Mouse (Mus musculus) embryonic facial prominence, embryonic 11.5 days (tissue): Measurements from ENCODE around the gene Lmx1b. TPM values are rescaled to one million over a fixed set of nuclear protein-coding genes. Genes with fewer than 3 reads are reported as not detected.

Source experiments
- ATAC-seq: fragments of 200-750 bp; cut with Nextera tagmentation; replicated peaks from 2 replicates; pipeline ENCODE4 v1.8.0; 2017; ENCODE audit warnings: low read depth; ENCODE audit not compliant: insufficient number of reproducible peaks, low FRiP score, low TSS enrichment
- DNase-seq: peaks from one replicate; pipeline ENCODE4 v3.0.0-alpha.2; 2015; ENCODE audit warnings: low spot score
- H3K27ac ChIP-seq: fragments of 300-500 bp; sonication (generic); replicated peaks from 2 replicates; pipeline ENCODE4 v1.5.1; 2014; ENCODE audit warnings: mild to moderate bottlenecking, low read depth, low read length, control low read depth
- H3K27me3 ChIP-seq: fragments of 300-500 bp; sonication (generic); 2 replicates; pipeline ENCODE4 v1.6.1; 2014; ENCODE audit warnings: mild to moderate bottlenecking, low read length, moderate library complexity, mixed read lengths; ENCODE audit not compliant: control insufficient read depth, insufficient read depth
- H3K36me3 ChIP-seq: fragments of 300-500 bp; sonication (generic); replicated peaks from 2 replicates; pipeline ENCODE4 v1.6.1; 2014; ENCODE audit warnings: low read depth, mild to moderate bottlenecking, low read length, moderate library complexity, mixed read lengths; ENCODE audit not compliant: control insufficient read depth, insufficient read depth
- H3K4me1 ChIP-seq: fragments of 300-500 bp; sonication (generic); 2 replicates; pipeline ENCODE4 v1.6.1; 2014; ENCODE audit warnings: low read length, mixed read lengths; ENCODE audit not compliant: control insufficient read depth, insufficient read depth
- H3K4me2 ChIP-seq: fragments of 300-500 bp; sonication (generic); 2 replicates; pipeline ENCODE4 v1.6.1; 2014; ENCODE audit warnings: low read depth, mild to moderate bottlenecking, control low read depth, low read length, moderate library complexity
- H3K4me3 ChIP-seq: fragments of 300-500 bp; sonication (generic); 2 replicates; pipeline ENCODE4 v1.5.1; 2014; ENCODE audit warnings: low read depth, low read length, control low read depth
- H3K9ac ChIP-seq: fragments of 300-500 bp; sonication (generic); replicated peaks from 2 replicates; pipeline ENCODE4 v1.6.1; 2014; ENCODE audit warnings: mild to moderate bottlenecking, control low read depth, low read length
- H3K9me3 ChIP-seq: fragments of 300-500 bp; sonication (generic); replicated peaks from 2 replicates; pipeline ENCODE4 v1.6.1; 2016; ENCODE audit warnings: mild to moderate bottlenecking, low read length, inconsistent platforms, mixed read lengths; ENCODE audit not compliant: control insufficient read depth
- WGBS: fragments of 180-500 bp; shearing (Covaris S2); extraction: QIAGEN DNeasy Blood & Tissue Kit; methylation state at CpG from one replicate; pipeline ENCODE4 v1.1.7; 2014; 5-methylcytosine and 5-hydroxymethylcytosine counted together
- polyA plus RNA-seq: library from polyadenylated mRNA; unstranded; fragments of >200 nt; fragmentation: Nextera tagmentation; extraction: Ambion mirVana; gene quantifications from 2 replicates; pipeline ENCODE4 v1.2.1, GENCODE M21; 2014

The Lmx1b gene
- polyA plus RNA-seq, 1 experiment from 2014 or later: 1.2 TPM

DNA sequence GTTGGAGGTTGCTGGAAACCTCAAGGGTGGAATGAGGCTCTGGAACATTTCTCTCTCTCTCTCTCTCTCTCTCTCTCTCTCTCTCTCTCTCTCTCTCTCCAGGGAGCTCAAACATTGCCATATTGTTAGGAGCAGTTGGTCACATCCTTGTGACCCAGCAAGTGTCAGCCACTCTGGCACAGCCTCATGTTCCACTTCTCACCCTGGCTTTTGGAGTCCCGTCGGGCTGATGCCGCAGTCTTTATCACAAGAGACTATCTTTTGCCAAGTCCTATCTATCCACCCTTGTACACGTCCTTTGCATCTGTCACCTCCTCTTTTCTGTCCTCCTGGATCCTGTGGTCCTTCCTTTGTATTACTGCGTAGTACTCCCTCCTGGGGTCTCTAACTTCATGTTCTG lies 94.3 kb downstream of the Lmx1b start:
- H3K9me3 ChIP-seq: no peaks in the 10 kb centered on the region
- H3K4me2 ChIP-seq: no peak overlapping the region
- H3K4me3 ChIP-seq: no peak overlapping the region
- no peaks in the 10 kb centered on the region for H3K36me3 ChIP-seq
- DNase-seq (no peak), ATAC-seq (no peak)
- peaks cover 35% of the 10 kb centered on the region for H3K27me3 ChIP-seq
- no peak overlapping the region for H3K9ac ChIP-seq
- H3K4me1 ChIP-seq: peaks cover 4% of the 10 kb centered on the region; the same call in 1 of the 2 replicates
- WGBS: 79% methylated on average over 5 of the region's 5 CpGs
- no peak overlapping the region for H3K27ac ChIP-seq

DNA sequence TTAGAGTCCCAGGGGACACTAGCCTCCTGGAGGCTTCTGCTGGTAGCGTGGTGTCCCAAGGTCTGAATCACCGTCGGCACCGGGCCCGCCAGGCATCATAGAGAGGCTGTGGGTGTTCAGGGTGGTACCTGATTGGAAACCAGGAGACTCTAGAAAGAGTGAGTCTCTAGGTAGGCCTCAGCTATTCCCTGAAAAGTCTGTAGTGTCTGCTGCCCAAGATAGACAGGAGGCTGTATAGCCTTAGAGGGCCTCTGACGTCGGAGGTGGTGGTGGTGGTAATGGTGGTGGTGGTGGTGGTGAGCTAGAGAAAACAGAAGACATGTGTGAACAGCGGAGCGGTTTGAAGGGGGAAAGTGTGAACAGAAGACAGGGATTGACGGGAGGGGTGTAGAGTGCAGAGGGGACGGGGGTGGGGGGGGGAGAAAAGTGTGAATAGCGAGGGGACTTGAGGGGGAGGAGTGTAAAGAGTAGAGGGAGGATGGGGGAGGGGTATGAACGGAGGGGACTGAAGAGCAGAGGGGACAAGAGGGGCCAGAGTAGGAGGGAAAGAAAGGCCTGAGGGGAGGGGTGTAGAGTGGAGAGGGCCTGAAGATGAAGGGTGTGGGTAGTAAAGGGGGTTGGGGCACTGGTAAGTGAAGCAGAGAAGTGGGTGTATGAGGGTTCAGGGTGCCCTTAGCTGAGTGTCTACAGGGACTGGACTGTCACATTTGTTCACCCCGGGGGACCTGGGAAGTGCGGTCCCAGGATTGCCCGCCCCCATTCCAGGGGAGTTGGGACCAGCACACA lies 95.3 kb downstream of the Lmx1b start:
- no peaks in the 10 kb centered on the region for H3K9me3 ChIP-seq
- peak overlapping the region; percentile 44 for H3K4me3 ChIP-seq
- no peak for DNase-seq
- ATAC-seq: no peak
- H3K9ac ChIP-seq: peak overlapping the region; percentile 37; the same call in 1 of the 2 replicates
- WGBS: 22% methylated on average over 16 of the region's 16 CpGs
- H3K4me1 ChIP-seq: peaks cover 4% of the 10 kb centered on the region; the same call in 1 of the 2 replicates
- no peak overlapping the region for H3K27ac ChIP-seq
- H3K4me2 ChIP-seq: peak overlapping the region; percentile 94
- H3K27me3 ChIP-seq: peaks cover 38% of the 10 kb centered on the region
- no peaks in the 10 kb centered on the region for H3K36me3 ChIP-seq

DNA sequence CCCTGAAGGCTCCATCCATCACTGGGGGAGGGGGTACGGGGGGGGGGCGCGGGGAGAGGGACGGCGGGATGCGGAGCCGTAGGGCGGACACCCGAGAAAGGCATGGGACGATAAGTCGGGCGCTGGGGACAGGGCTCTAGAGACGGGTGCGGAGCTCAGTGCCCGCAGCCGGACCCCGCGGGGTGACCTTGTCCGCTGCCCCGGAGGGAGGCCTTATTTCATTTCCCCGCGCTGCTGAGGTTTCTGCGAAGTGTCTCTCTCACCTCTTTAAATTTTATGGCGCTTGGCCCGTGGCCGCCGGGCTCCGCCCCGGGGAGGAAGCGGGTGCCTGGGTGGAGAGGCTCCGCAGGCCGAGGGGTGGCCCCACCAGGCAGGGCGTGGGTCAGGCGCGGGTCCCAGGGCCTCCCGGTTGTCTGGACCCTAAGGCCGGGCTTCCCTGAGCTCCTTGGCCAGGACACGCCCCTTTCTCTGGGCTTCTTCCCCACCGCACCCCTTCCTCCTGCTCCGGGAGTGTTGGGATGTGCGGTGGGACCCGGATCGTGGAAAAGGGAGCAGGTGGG lies 96.0 kb downstream of the Lmx1b start:
- H3K4me1 ChIP-seq: peaks cover 4% of the 10 kb centered on the region; the same call in 1 of the 2 replicates
- H3K9me3 ChIP-seq: no peaks in the 10 kb centered on the region
- H3K4me2 ChIP-seq: peak overlapping the region; percentile 94
- peak overlapping the region; percentile 37 for H3K9ac ChIP-seq
- peak overlapping the region; percentile 44 for H3K4me3 ChIP-seq
- no peak overlapping the region for H3K27ac ChIP-seq
- ATAC-seq (no peak), DNase-seq (no peak)
- peaks cover 39% of the 10 kb centered on the region for H3K27me3 ChIP-seq
- no peaks in the 10 kb centered on the region for H3K36me3 ChIP-seq
- 0% methylated on average over 32 of the region's 43 CpGs for WGBS

DNA sequence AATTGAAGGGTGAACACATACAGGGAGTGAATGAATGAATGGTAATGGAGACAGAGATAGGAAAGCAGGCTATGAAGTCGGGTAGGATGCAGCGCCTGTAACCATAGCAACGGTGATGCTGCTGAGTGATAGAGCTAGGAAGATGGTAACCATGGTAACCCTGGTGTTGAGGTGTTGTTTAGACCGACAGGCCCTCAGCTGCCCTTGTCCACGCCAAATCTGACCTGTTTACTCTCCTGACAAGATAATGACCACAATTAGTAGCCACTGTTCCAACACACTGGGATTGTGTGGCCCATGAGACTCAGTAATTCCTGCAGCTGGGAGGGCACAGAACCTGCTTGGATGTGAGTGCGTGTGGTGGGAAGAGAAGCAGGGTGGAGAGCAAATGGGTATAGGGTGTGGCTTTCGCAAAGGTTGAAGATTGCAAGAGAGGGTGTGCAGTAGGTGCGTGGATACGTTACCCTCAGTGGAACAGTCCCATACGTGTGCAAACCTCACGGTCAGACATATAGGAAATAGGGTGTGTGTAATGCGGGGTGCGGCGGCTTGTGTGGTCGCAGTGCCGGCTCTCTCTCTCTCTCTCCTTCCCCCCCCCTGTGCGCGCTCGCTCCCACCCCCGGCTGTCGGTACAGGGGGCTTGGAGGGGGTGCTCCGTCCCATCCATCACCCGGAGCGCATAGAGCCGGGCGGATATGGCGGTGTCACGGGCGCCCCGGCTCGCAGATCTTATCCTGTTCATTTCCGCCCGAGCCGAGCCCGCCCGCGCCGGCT lies 96.7 kb downstream of the Lmx1b start:
- peak; percentile 70 for DNase-seq
- Histone ChIP-seq H3K36me3 (no peaks in the 10 kb centered on the region), H3K27ac (no peak overlapping the region), H3K4me1 (peaks cover 4% of the 10 kb centered on the region; the same call in 1 of the 2 replicates), H3K4me2 (peak overlapping the region; percentile 94), H3K9ac (peak overlapping the region; percentile 37), H3K27me3 (peaks cover 39% of the 10 kb centered on the region), H3K9me3 (no peaks in the 10 kb centered on the region), H3K4me3 (peak overlapping the region; percentile 44)
- under 1% methylated on average over 37 of the region's 38 CpGs for WGBS
- peak; percentile 46; the same call in 1 of the 2 replicates for ATAC-seq

DNA sequence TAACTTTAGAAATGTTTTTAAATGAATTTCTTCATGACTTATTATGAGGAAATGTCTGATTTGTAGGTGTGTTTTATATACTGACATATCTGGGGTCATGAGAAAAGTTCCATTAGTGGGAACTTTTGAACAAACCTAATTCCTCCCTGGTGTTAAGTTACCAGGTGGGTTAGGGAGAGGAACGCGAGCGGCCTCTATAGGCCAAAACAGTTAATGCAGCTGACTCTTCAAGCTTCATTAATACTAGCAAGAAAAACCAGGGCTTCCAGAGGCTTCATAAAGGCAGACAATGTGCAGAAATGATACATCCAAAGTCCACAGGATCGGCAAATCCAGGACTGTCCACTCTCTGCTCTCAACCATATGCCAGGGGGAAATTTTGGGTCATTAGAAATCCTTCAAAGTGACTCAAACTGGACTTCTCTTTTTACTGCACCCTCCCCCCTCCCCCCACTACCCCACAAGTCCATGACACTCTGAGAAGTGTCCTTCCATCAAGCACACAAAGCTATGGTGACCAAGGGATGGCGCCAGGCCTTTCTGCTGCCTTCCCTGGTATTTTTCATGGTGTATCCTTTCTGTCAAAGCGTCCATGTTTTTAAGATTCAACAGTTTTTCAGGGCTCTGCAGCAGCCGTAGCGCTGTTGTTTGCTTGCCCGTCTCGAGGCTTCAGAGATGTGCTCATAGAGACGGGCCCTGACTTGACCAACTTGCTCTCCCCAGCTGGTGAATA lies 97.4 kb downstream of the Lmx1b start:
- H3K9ac ChIP-seq: no peak overlapping the region
- no peaks in the 10 kb centered on the region for H3K9me3 ChIP-seq
- H3K36me3 ChIP-seq: no peaks in the 10 kb centered on the region
- peak overlapping the region; percentile 16; the same call in 1 of the 2 replicates for H3K4me2 ChIP-seq
- no peak overlapping the region for H3K27ac ChIP-seq
- WGBS: 3% methylated on average over 11 of the region's 11 CpGs
- DNase-seq (peak; percentile 84), ATAC-seq (no peak)
- peaks cover 4% of the 10 kb centered on the region; the same call in 1 of the 2 replicates for H3K4me1 ChIP-seq
- H3K27me3 ChIP-seq: peaks cover 39% of the 10 kb centered on the region
- no peak overlapping the region for H3K4me3 ChIP-seq

DNA sequence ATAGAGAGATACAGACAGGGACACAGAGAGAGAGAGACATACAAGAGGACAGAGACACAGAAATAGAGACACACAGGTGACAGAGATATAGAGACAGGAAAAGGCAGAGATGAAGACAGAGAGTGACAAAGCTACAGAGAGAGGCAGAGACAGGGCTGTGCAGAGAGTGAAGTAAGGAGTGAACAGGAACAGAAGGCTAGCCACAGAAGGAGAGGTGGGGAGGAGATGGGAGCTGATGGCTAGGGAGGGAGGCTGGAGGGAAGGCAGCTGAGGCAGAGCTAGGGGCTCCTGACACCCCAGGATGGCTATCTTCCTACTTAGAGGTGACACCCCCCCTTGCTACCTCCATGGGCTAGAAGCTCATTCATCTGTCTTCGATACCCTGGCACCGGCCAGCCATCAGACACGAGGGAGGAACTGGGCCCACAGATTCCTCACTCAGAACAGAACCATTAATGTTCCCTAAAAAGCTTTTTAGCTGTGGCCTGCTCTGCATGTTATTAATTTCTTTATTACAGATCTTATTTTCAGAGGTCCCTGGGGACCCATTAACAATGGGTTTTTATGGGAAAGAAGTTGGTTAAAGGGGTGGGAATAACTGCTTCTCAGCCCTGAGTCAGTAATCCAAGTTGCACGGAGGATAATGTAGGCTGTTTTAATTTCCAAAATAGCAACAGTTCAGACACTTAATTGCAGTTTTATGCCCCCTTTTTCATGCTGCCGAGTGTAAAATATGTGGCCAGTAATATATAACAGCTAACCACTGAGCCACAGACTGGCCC lies 114.8 kb downstream of the Lmx1b start:
- H3K9me3 ChIP-seq: no peaks in the 10 kb centered on the region; the same call in 1 of the 2 replicates
- WGBS: 73% methylated on average over 5 of the region's 5 CpGs
- no peaks in the 10 kb centered on the region for H3K36me3 ChIP-seq
- H3K9ac ChIP-seq: no peak overlapping the region
- H3K4me3 ChIP-seq: no peak overlapping the region
- no peaks in the 10 kb centered on the region for H3K4me1 ChIP-seq
- DNase-seq (no peak), ATAC-seq (no peak)
- H3K27ac ChIP-seq: no peak overlapping the region
- H3K27me3 ChIP-seq: no peaks in the 10 kb centered on the region
- H3K4me2 ChIP-seq: no peak overlapping the region

DNA sequence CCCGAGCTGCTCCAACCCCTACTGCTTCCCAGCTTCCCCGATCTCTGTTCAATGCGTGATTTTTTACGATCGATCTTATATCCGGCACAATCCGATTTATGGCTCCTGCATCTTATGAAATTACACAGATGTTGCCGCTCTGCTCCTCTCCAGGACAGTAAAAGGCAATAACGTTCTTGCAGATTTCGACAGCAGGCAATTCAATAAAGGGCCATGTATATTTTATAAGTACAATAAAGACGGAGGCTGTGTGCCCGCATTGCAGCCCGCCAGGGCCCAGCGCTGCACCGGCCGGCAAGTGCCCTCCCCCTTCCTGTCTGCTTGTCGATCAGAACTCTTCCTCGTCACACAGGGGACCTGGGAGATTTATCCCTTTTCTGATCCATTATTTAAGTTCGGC lies 124.5 kb downstream of the Lmx1b start:
- Histone ChIP-seq H3K4me2 (no peak overlapping the region), H3K36me3 (no peaks in the 10 kb centered on the region), H3K4me3 (no peak overlapping the region), H3K4me1 (no peaks in the 10 kb centered on the region), H3K9ac (no peak overlapping the region), H3K27me3 (no peaks in the 10 kb centered on the region), H3K9me3 (no peaks in the 10 kb centered on the region), H3K27ac (no peak overlapping the region)
- ATAC-seq (no peak), DNase-seq (no peak)
- 82% methylated on average over 19 of the region's 19 CpGs for WGBS
